Mouse (Mus musculus) megakaryocyte, embryonic 14.5 days (primary cell): ENCODE measurements at regions not wholly inside any gene's neighbourhood (a gene's known extent, or its start where the extent isn't known, plus 50 kb on each side); places are given as distances from the start of the nearest gene placed in this dataset.

Experiments
- FLI1 ChIP-seq: IDR thresholded peaks from 2 replicates; pipeline ENCODE4 v1.6.1; 2012; ENCODE audit warnings: low read length, inconsistent platforms, mixed read lengths
- GATA1 ChIP-seq: IDR thresholded peaks from 3 replicates; pipeline ENCODE4 v1.6.1; 2012; ENCODE audit warnings: mixed read lengths, low read length, inconsistent platforms, borderline replicate concordance

DNA sequence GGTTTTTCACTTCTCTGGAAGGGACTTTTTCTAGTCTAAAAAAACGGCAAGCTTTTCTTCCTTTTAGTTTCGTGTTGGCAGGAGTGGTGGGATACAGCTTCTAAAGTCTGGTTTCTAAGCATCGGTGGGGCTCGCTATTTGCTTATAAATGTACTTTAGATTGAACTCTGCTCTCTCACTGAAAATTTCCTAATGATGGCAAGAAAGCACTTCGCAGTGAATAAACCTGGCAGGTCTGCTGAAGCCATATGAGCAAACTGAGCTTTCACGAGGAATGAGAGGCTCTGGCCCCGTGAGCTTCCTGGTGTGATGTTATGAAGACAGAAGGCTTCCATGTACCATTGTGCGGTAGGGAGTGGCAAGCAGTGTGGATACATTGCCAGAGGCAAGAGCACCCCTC is 380.0 kb upstream of the Smim15 start:
- TF ChIP-seq GATA1 (no peak), FLI1 (no peak)
